ENCODE assay signal across 13 mouse cellular contexts in genomic region chr5:116894575-116894974, GRCm38 (mm10).
A peak's percentile ranks its signal among the peaks of the same experiment; 100 is the strongest.
DNase-seq lines count a peak whose midpoint lies in the region; ATAC-seq and TF ChIP-seq lines count a peak whose summit lies in the region.
"Had no signal": no experiment of that assay in that cellular context is flagged by ENCODE, and none has a peak within 500 bp of the region (broad histone marks: within the 10 kb centered on the region; RNA-seq: fewer than 3 reads in every experiment).

No protein-coding gene starts in this region.

- no peaks in the 10 kb centered on the region for H3K9me3 ChIP-seq in lung, embryonic 14.5 days (ENCODE audit: low read depth, low read length)
- H3K9me3 ChIP-seq: embryonic facial prominence, embryonic 15.5 days; lung, embryonic 15.5 days had no signal

- TF ChIP-seq CTCF in gastrocnemius, adult 2 months (IDR thresholded peaks at IDR 0.05) = peak; percentile 63
- TF ChIP-seq CTCF in lung, embryonic 14.5 days (IDR thresholded peaks at IDR 0.05; ENCODE audit: low read depth) = peak; percentile 15; the same call in 1 of the 2 replicates

- ATAC-seq in lung, embryonic 14.5 days (ENCODE audit: insufficient read depth) = no peak
- ATAC-seq in activated CD4-positive, CD25-positive, alpha-beta regulatory T cell, adult 4 months = no peak

- H3K9ac ChIP-seq in lung, embryonic 14.5 days = no peak overlapping the region
- H3K9ac ChIP-seq: embryonic facial prominence, embryonic 15.5 days; lung, embryonic 15.5 days had no signal

- H3K27ac ChIP-seq in gastrocnemius, adult 2 months = no peak overlapping the region
- no peak overlapping the region for H3K27ac ChIP-seq in lung, embryonic 14.5 days (ENCODE audit: low read depth)
- H3K27ac ChIP-seq: embryonic facial prominence, embryonic 15.5 days; lung, embryonic 15.5 days had no signal

- H3K36me3 ChIP-seq in lung, embryonic 14.5 days (ENCODE audit: insufficient read depth) = no peaks in the 10 kb centered on the region
- H3K36me3 ChIP-seq: embryonic facial prominence, embryonic 15.5 days; G1E; lung, embryonic 15.5 days had no signal

- H3K27me3 ChIP-seq in lung, embryonic 14.5 days (ENCODE audit: insufficient read depth, low read length) = no peaks in the 10 kb centered on the region
- H3K27me3 ChIP-seq: embryonic facial prominence, embryonic 15.5 days; lung, embryonic 15.5 days had no signal

- WGBS in lung, embryonic 14.5 days = 83% methylated on average over 6 of the region's 6 CpGs

- no peak overlapping the region for H3K4me2 ChIP-seq in lung, embryonic 14.5 days
- H3K4me2 ChIP-seq: embryonic facial prominence, embryonic 15.5 days; lung, embryonic 15.5 days had no signal

- H3K4me1 ChIP-seq in lung, embryonic 14.5 days (ENCODE audit: insufficient read depth) = no peaks in the 10 kb centered on the region
- H3K4me1 ChIP-seq: embryonic facial prominence, embryonic 15.5 days; lung, embryonic 15.5 days had no signal

- H3K4me3 ChIP-seq in gastrocnemius, adult 2 months = no peak overlapping the region
- no peak overlapping the region for H3K4me3 ChIP-seq in lung, embryonic 14.5 days (ENCODE audit: low read depth, low read length)
- H3K4me3 ChIP-seq: embryonic facial prominence, embryonic 15.5 days; lung, embryonic 15.5 days had no signal

- intact Hi-C loops in gastrocnemius, adult 2 months (cut with DNase I) = loop anchor here (2.0 to 5.0 kb wide), 2 partner anchors 123 to 142 kb away; no protein-coding TSS in a partner anchor

- peak; percentile 18 for DNase-seq in gastrocnemius, adult 2 months
- no peak for DNase-seq in gastrocnemius, adult 8-10 months (ENCODE audit: low spot score in 2 of 2)
- DNase-seq in lung, embryonic 14.5 days = no peak
- DNase-seq in lung, postnatal 10 days = no peak
- DNase-seq in cerebellum, postnatal 36 days = peak; percentile 8 to 9
- DNase-seq in retina, postnatal 1 day = peak; percentile 37
- DNase-seq in ovary, postnatal 10 days (ENCODE audit: low spot score) = no peak
- DNase-seq: heart, adult 11 months; kidney, adult 11 months had no signal

Comparison
In these comparisons a context has a peak if more than half of its experiments do, and no peak if none do; other contexts are left out.
1. DNase-seq: peak in gastrocnemius, adult 2 months (single experiment), cerebellum, postnatal 36 days (2 of 2) and retina, postnatal 1 day (single experiment); none in gastrocnemius, adult 8-10 months (0 of 2), lung, embryonic 14.5 days (single experiment), lung, postnatal 10 days (single experiment) and ovary, postnatal 10 days (single experiment).